Mouse (Mus musculus) small intestine, adult 2 months (tissue): ENCODE measurements at regions not wholly inside any gene's neighbourhood (a gene's known extent, or its start where the extent isn't known, plus 50 kb on each side); places are given as distances from the start of the nearest gene placed in this dataset.

Source experiments
- H3K27ac ChIP-seq: fragments of 200-500 bp; 2 replicates; pipeline ENCODE4 v1.5.1; 2012; ENCODE audit warnings: low read depth, low read length, control low read depth, inconsistent platforms; ENCODE audit not compliant: insufficient read depth
- H3K27me3 ChIP-seq: fragments of 200-500 bp; 2 replicates; pipeline ENCODE4 v1.6.1; 2012; ENCODE audit warnings: mild to moderate bottlenecking, moderate library complexity, low read length, inconsistent platforms; ENCODE audit not compliant: control insufficient read depth, insufficient read depth
- H3K36me3 ChIP-seq: fragments of 200-500 bp; 2 replicates; pipeline ENCODE4 v1.6.1; 2012; ENCODE audit warnings: mild to moderate bottlenecking, low read length, control low read depth, inconsistent platforms; ENCODE audit not compliant: control insufficient read depth, insufficient read depth
- H3K4me1 ChIP-seq: fragments of 200-500 bp; 2 replicates; pipeline ENCODE4 v1.6.1; 2012; ENCODE audit warnings: low read length, inconsistent platforms, mixed read lengths; ENCODE audit not compliant: control insufficient read depth, insufficient read depth, insufficient read length
- H3K4me3 ChIP-seq: fragments of 200-500 bp; 2 replicates; pipeline ENCODE4 v1.5.1; 2012; ENCODE audit warnings: low read depth, mild to moderate bottlenecking, control low read depth, inconsistent platforms, low read length, moderate library complexity
- CTCF ChIP-seq: fragments of 200-500 bp; IDR thresholded peaks from 2 replicates; pipeline ENCODE4 v1.5.1; 2012; ENCODE audit warnings: low read depth, mild to moderate bottlenecking, control low read depth, inconsistent platforms, low read length, moderate library complexity, mixed read lengths; ENCODE audit not compliant: insufficient replicate concordance, insufficient read length; ENCODE audit errors: extremely low read depth
- POLR2A ChIP-seq: fragments of 200-500 bp; IDR thresholded peaks from 2 replicates; pipeline ENCODE4 v1.6.1; 2012; ENCODE audit warnings: low read depth, mild to moderate bottlenecking, control low read depth, inconsistent platforms, low read length, moderate library complexity
- WGBS: fragments of 180-500 bp; shearing (Covaris S2); methylation state at CpG from one replicate; pipeline ENCODE4 v1.1.7; 2018; 5-methylcytosine and 5-hydroxymethylcytosine counted together

GRCm38 (mm10) chr11:64663166-64663565 is 226.7 kb upstream of the F930015N05Rik start:
- Histone ChIP-seq H3K36me3 (no peaks in the 10 kb centered on the region), H3K4me3 (no peak overlapping the region), H3K4me1 (no peaks in the 10 kb centered on the region), H3K27ac (no peak overlapping the region), H3K27me3 (no peaks in the 10 kb centered on the region)
- no peak for TF ChIP-seq CTCF
- TF ChIP-seq POLR2A: no peak
- 62% methylated on average over 6 of the region's 6 CpGs for WGBS

- 75% methylated on average over 3 of the region's 3 CpGs for WGBS
- H3K27me3 ChIP-seq: no peaks in the 10 kb centered on the region
- TF ChIP-seq POLR2A (no peak), CTCF (no peak)
- no peak overlapping the region for H3K4me3 ChIP-seq
- H3K36me3 ChIP-seq: no peaks in the 10 kb centered on the region
- no peaks in the 10 kb centered on the region for H3K4me1 ChIP-seq
- H3K27ac ChIP-seq: no peak overlapping the region
Observed at GRCm38 (mm10) chr11:64667010-64667409, 230.6 kb upstream of the F930015N05Rik start.

- TF ChIP-seq POLR2A: no peak
- TF ChIP-seq CTCF: no peak
- 23% methylated on average over 7 of the region's 7 CpGs for WGBS
- Histone ChIP-seq H3K27me3 (no peaks in the 10 kb centered on the region), H3K36me3 (no peaks in the 10 kb centered on the region), H3K27ac (no peak overlapping the region), H3K4me1 (no peaks in the 10 kb centered on the region), H3K4me3 (no peak overlapping the region)
Observed at GRCm38 (mm10) chr11:64667521-64667920, 231.1 kb upstream of the F930015N05Rik start.

- WGBS: 39% methylated on average over 3 of the region's 3 CpGs
- Histone ChIP-seq H3K4me1 (no peaks in the 10 kb centered on the region), H3K27ac (no peak overlapping the region), H3K4me3 (no peak overlapping the region), H3K36me3 (no peaks in the 10 kb centered on the region), H3K27me3 (no peaks in the 10 kb centered on the region)
- TF ChIP-seq CTCF (no peak), POLR2A (no peak)
Observed at GRCm38 (mm10) chr11:64671898-64672297, 235.4 kb upstream of the F930015N05Rik start.

- H3K4me1 ChIP-seq: no peaks in the 10 kb centered on the region
- no peak overlapping the region for H3K4me3 ChIP-seq
- 68% methylated on average over 4 of the region's 4 CpGs for WGBS
- no peak overlapping the region for H3K27ac ChIP-seq
- no peaks in the 10 kb centered on the region for H3K36me3 ChIP-seq
- H3K27me3 ChIP-seq: no peaks in the 10 kb centered on the region
- TF ChIP-seq POLR2A: no peak
- no peak for TF ChIP-seq CTCF
Observed at GRCm38 (mm10) chr11:64673546-64673945, 237.1 kb upstream of the F930015N05Rik start.

- H3K27ac ChIP-seq: no peak overlapping the region
- H3K4me1 ChIP-seq: no peaks in the 10 kb centered on the region
- H3K4me3 ChIP-seq: no peak overlapping the region
- 48% methylated on average over 1 of the region's 1 CpGs for WGBS
- no peaks in the 10 kb centered on the region for H3K36me3 ChIP-seq
- no peak for TF ChIP-seq POLR2A
- no peak for TF ChIP-seq CTCF
- no peaks in the 10 kb centered on the region for H3K27me3 ChIP-seq
Observed at GRCm38 (mm10) chr11:64703776-64704175, 267.3 kb upstream of the F930015N05Rik start.

- 71% methylated on average over 2 of the region's 2 CpGs for WGBS
- TF ChIP-seq POLR2A (no peak), CTCF (no peak)
Observed at GRCm38 (mm10) chr11:64711801-64712200, 267.0 kb upstream of the Elac2 start.

GRCm38 (mm10) chr11:64715182-64715581 is 263.7 kb upstream of the Elac2 start:
- H3K4me1 ChIP-seq: no peaks in the 10 kb centered on the region
- no peaks in the 10 kb centered on the region for H3K27me3 ChIP-seq
- no peak overlapping the region for H3K4me3 ChIP-seq
- WGBS: 54% methylated on average over 1 of the region's 1 CpGs
- H3K27ac ChIP-seq: no peak overlapping the region
- H3K36me3 ChIP-seq: no peaks in the 10 kb centered on the region
- TF ChIP-seq POLR2A (no peak), CTCF (no peak)

More at GRCm38 (mm10) chr11:64711801-64712200, 267.0 kb upstream of the Elac2 start:
- no peaks in the 10 kb centered on the region for H3K27me3 ChIP-seq
- H3K4me3 ChIP-seq: no peak overlapping the region
- no peaks in the 10 kb centered on the region for H3K4me1 ChIP-seq
- no peak overlapping the region for H3K27ac ChIP-seq
- H3K36me3 ChIP-seq: no peaks in the 10 kb centered on the region
